Mouse (Mus musculus): ENCODE measurements around the gene Olfr50. TPM values are rescaled to one million over a fixed set of nuclear protein-coding genes. Genes with fewer than 3 reads are reported as not detected.

The Olfr50 gene
- not detected for total RNA-seq (2021)
- long read RNA-seq, experiment 1 = 0 reads
- long read RNA-seq, experiment 2 = 0 reads

DNA sequence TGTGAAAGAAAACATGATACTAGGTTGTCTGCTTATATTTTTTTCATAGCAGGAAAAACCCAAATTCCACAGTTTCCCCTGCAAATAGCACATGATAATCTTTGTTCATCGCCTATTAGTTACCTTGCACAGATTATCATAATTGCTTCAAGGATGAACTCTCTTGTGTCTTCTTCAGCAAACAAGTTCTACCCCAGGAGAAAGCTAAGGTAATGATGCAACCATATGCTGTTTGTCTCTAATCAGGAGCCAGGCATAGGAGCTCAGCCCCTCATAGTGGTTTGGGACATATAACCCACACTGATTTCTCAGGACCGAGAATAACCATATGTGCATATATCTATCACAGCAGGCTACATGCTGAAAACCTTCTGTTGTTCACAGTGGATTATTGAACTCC is at the start of gene Olfr50:
Gene Olfr50 (plus strand): TSS at position 301 of the 400 bp plus-strand sequence.
- DNase-seq = no peak
- intact Hi-C loops (cut with DNase I; ENCODE audit: low total_unique reads) = no loop called here

DNA sequence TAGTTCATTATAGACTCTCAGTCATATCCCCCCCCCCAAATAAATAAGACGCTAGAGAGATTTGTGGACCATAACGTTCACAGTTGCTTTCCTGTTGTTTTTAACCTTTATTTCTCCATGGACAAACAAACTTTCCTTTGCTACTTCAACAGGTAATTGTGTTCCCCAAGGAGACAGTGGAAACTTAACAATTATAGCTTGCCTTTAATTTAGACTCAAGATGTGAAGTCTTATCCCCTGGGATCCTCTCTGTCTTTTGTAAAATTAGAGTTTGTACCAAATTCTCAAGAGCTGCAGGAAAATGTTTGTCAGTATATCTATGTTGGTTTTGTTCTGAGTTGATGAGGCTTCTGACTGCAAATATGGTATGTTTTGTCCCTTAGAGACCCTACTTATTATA is 6.4 kb upstream of the Olfr50 start, which contains the start of gene Olfr348:
Gene Olfr348 (plus strand): TSS at position 301 of the 400 bp plus-strand sequence.
- no peak for DNase-seq
- intact Hi-C loops (cut with DNase I; ENCODE audit: low total_unique reads) = no loop called here

DNA sequence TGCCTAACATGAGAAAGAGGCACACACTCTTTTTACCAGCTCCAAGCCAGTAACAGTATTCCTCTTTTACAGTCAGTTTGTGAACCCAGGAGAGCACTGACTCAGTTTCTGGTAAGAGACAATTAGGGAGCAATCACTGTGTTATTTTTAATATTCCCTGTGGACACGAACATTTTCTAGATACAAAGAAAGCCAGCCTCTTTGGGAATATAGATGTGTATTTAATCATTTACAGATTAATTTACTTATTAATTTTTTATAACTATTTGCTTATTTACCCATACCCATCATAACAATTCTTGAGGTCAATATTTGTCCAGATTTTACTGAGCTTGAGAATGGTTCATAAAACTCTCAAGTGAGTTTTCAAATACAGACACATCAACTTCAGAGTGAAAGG is 26.6 kb downstream of the Olfr50 start, which contains the start of gene Olfr3:
Gene Olfr3 (minus strand): TSS at position 101 of the 400 bp plus-strand sequence.
- intact Hi-C loops (cut with DNase I; ENCODE audit: low total_unique reads) = no loop called here
- no peak for DNase-seq

DNA sequence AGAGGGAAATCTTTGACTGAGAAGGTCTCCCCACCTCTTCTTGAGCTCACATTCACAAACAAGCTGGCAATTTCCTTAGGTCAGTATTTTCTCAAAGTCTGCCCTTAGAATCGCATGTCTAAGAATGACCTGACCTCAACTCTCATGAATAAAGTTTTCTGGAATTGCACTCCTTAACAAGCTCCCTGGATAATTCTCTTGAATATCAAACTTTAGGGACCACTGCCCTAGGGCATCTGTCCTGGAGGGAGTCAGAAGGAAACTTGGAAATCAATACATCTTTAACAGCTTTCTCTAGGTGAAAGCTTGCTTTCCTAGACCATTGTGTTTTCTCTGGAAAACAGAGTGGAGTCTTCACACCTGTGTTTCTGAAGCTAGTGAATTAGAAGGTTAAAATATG is 55.7 kb downstream of the Olfr50 start, which contains the start of gene Olfr350:
Gene Olfr350 (plus strand): TSS at position 301 of the 400 bp plus-strand sequence.
- no peak for DNase-seq
- intact Hi-C loops (cut with DNase I; ENCODE audit: low total_unique reads) = no loop called here

Other genes starting within 250 kb of the Olfr50 start
- gene Olfr344, start 223.9 kb upstream of the Olfr50 start, total RNA-seq (2021) = not detected
- not detected for gene Olfr345, start 150.5 kb upstream of the Olfr50 start, total RNA-seq (2021)
- gene Olfr346, start 104.8 kb upstream of the Olfr50 start, total RNA-seq (2021) = not detected
- not detected for gene Olfr347, start 58.6 kb upstream of the Olfr50 start, total RNA-seq (2021)
- not detected for gene Olfr348, start 6.3 kb upstream of the Olfr50 start, total RNA-seq (2021)
- not detected for gene Olfr3, start 26.5 kb downstream of the Olfr50 start, total RNA-seq (2021)
- gene Olfr350, start 55.8 kb downstream of the Olfr50 start, total RNA-seq (2021) = not detected
- not detected for gene Olfr351, start 72.1 kb downstream of the Olfr50 start, total RNA-seq (2021)
- gene Olfr352, start 77.9 kb downstream of the Olfr50 start, total RNA-seq (2021) = not detected
- gene Olfr353, start 102.4 kb downstream of the Olfr50 start, total RNA-seq (2021) = not detected
- not detected for gene Olfr354, start 115.1 kb downstream of the Olfr50 start, total RNA-seq (2021)
- gene Olfr355, start 138.4 kb downstream of the Olfr50 start, total RNA-seq (2021) = not detected
- gene Olfr356, start 146.6 kb downstream of the Olfr50 start, total RNA-seq (2021) = not detected
- gene Olfr357, start 203.3 kb downstream of the Olfr50 start, total RNA-seq (2021) = not detected
- not detected for gene Olfr358, start 218.8 kb downstream of the Olfr50 start, total RNA-seq (2021)